In the genomic region with DNA sequence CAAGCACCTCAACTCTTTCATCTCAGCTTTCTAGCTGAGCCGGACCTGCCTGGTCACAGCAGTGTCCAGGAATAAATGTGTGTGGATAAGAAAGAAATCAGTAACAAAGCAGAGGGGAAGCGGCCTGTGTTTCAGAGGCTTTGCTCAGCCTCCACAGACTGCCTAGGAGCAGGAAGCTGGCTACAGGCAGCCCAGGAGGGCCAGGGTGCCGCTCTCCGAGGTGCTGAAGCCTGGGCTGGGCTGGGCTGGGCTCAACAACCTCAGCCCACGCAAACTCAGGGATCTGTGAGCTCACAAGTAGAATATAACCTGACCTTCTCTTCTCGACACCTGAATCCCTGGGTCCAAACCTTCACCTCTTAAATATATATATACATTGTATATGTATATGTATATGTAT, we compare ENCODE assay signal across 9 mouse cellular contexts. TPM values are rescaled to one million over a fixed set of nuclear protein-coding genes. Genes with fewer than 3 reads are reported as not detected.
DNase-seq lines count a peak whose midpoint lies in the region; ATAC-seq and TF ChIP-seq lines count a peak whose summit lies in the region.
"Had no signal": no experiment of that assay in that cellular context is flagged by ENCODE, and none has a peak within 500 bp of the region (broad histone marks: within the 10 kb centered on the region; RNA-seq: fewer than 3 reads in every experiment).

No protein-coding gene starts in this region.

- TF ChIP-seq POLR2A in CH12.LX (IDR thresholded peaks at IDR 0.05; ENCODE audit: low read depth, low read length) = no peak
- TF ChIP-seq POLR2A in myocyte (IDR thresholded peaks at IDR 0.05; ENCODE audit: insufficient read length, low read depth) = no peak

- no peak overlapping the region for H3ac ChIP-seq in myocyte (ENCODE audit: control insufficient read depth, insufficient read length)

- no peak overlapping the region for H3K27ac ChIP-seq in forebrain, embryonic 14.5 days (ENCODE audit: low read depth, low read length)
- H3K27ac ChIP-seq in forebrain, postnatal 0 days (ENCODE audit: low read depth, low read length) = no peak overlapping the region
- no peak overlapping the region for H3K27ac ChIP-seq in CH12.LX (ENCODE audit: insufficient read depth, low read depth)
- H3K27ac ChIP-seq in kidney, postnatal 0 days = no peak overlapping the region
- no peak overlapping the region for H3K27ac ChIP-seq in left cerebral cortex, adult 2 months

- peak; percentile 31 for DNase-seq in forebrain, embryonic 14.5 days (ENCODE audit: low spot score)
- no peak for DNase-seq in forebrain, postnatal 0 days
- DNase-seq in CH12.LX (ENCODE audit: extremely low read depth) = peak; percentile 40
- DNase-seq in embryo, embryonic 9.5 days (ENCODE audit: extremely low spot score) = peak; percentile 66
- peak; percentile 82 for DNase-seq in kidney, postnatal 0 days (ENCODE audit: low spot score)
- no peak for DNase-seq in natural killer cell, adult 2 months (ENCODE audit: low spot score in 2 of 2)
- DNase-seq in left cerebral cortex, adult 2 months (ENCODE audit: extremely low spot score in 1 of 2, low spot score in 2 of 2) = no peak

- dilution Hi-C loops in CH12.LX (cut with MboI; ENCODE audit: extremely low pct_ligation_motif_present, extremely low pct_unique_long_range_greater_than_20kb, low sequenced_read_pairs) = no loop called here

- no peak for ATAC-seq in forebrain, embryonic 14.5 days
- ATAC-seq in forebrain, postnatal 0 days = no peak
- 0 out of 2 replicates have a peak, but pooled peaks have one; percentile 43 for ATAC-seq in kidney, postnatal 0 days (replicated peaks; ENCODE audit: low FRiP score, low read depth)
- ATAC-seq: Patski had no signal

- TF ChIP-seq CTCF in forebrain, postnatal 0 days (IDR thresholded peaks at IDR 0.05; ENCODE audit: low read depth) = no peak
- TF ChIP-seq CTCF in CH12.LX (conservative IDR thresholded peaks at IDR 0.05 in 1 of 2, IDR thresholded peaks at IDR 0.05 in 1 of 2; ENCODE audit: low read depth in 2 of 2, low read length in 2 of 2) = no peak
- TF ChIP-seq CTCF in kidney, postnatal 0 days (IDR thresholded peaks at IDR 0.05; ENCODE audit: low read depth) = no peak
- no peak for TF ChIP-seq CTCF in left cerebral cortex, adult 2 months (IDR thresholded peaks at IDR 0.05)

- no peak overlapping the region for H3K9ac ChIP-seq in forebrain, embryonic 14.5 days (ENCODE audit: low read length)
- no peak overlapping the region for H3K9ac ChIP-seq in forebrain, postnatal 0 days
- H3K9ac ChIP-seq in CH12.LX (ENCODE audit: insufficient read depth, low read depth) = no peak overlapping the region
- H3K9ac ChIP-seq in kidney, postnatal 0 days (ENCODE audit: low read depth, low read length) = no peak overlapping the region

- H3K4me2 ChIP-seq in forebrain, embryonic 14.5 days (ENCODE audit: low read length) = no peak overlapping the region
- H3K4me2 ChIP-seq in forebrain, postnatal 0 days (ENCODE audit: low read depth) = no peak overlapping the region
- H3K4me2 ChIP-seq in CH12.LX (ENCODE audit: insufficient read depth, low read depth, poor library complexity, severe bottlenecking) (no peak overlapping the region), myocyte (ENCODE audit: low read depth) (no peak overlapping the region)
- no peak overlapping the region for H3K4me2 ChIP-seq in kidney, postnatal 0 days (ENCODE audit: low read length)

- no peaks in the 10 kb centered on the region for H3K36me3 ChIP-seq in forebrain, embryonic 14.5 days (ENCODE audit: control insufficient read depth, insufficient read depth, low read length)
- no peaks in the 10 kb centered on the region for H3K36me3 ChIP-seq in forebrain, postnatal 0 days (ENCODE audit: insufficient read depth)
- H3K36me3 ChIP-seq in CH12.LX (replicated peaks in 1 of 2; ENCODE audit: control insufficient read depth in 1 of 2, insufficient read depth in 1 of 2, low read length in 1 of 2) (no peaks in the 10 kb centered on the region), myocyte (ENCODE audit: control insufficient read depth, insufficient read depth) (no peaks in the 10 kb centered on the region)
- no peaks in the 10 kb centered on the region for H3K36me3 ChIP-seq in kidney, postnatal 0 days (ENCODE audit: insufficient read depth, low read length)

- H3K27me3 ChIP-seq in forebrain, embryonic 14.5 days (replicated peaks; ENCODE audit: control insufficient read depth, insufficient read depth, low read length) = no peaks in the 10 kb centered on the region
- no peaks in the 10 kb centered on the region for H3K27me3 ChIP-seq in forebrain, postnatal 0 days (ENCODE audit: insufficient read depth, low read length)
- peaks cover 66% of the 10 kb centered on the region for H3K27me3 ChIP-seq in CH12.LX (replicated peaks)
- no peaks in the 10 kb centered on the region for H3K27me3 ChIP-seq in kidney, postnatal 0 days (ENCODE audit: insufficient read depth, low read length)
- peaks cover 38% of the 10 kb centered on the region for H3K27me3 ChIP-seq in myocyte (ENCODE audit: control insufficient read depth, insufficient read depth, insufficient read length)
- H3K27me3 ChIP-seq: Patski had no signal

- in situ Hi-C loops in CH12.LX (cut with MboI; ENCODE audit: low pct_ligation_motif_present, low pct_unique_long_range_greater_than_20kb, low sequenced_read_pairs) = no loop called here

- intact Hi-C loops in left cerebral cortex, adult 2 months (cut with DNase I) = no loop called here

- no peaks in the 10 kb centered on the region for H3K79me2 ChIP-seq in CH12.LX (replicated peaks; ENCODE audit: control insufficient read depth, extremely low read depth, insufficient read depth, poor library complexity, severe bottlenecking)
- no peaks in the 10 kb centered on the region for H3K79me2 ChIP-seq in myocyte (ENCODE audit: control insufficient read depth, insufficient read depth)

- no peak overlapping the region for H3K4me3 ChIP-seq in forebrain, embryonic 14.5 days (ENCODE audit: low read depth, low read length)
- no peak overlapping the region for H3K4me3 ChIP-seq in forebrain, postnatal 0 days (ENCODE audit: low read depth, low read length)
- H3K4me3 ChIP-seq in CH12.LX (replicated peaks in 1 of 3; ENCODE audit: low read depth in 2 of 3, low read length in 2 of 3, poor library complexity in 1 of 3) = no peak overlapping the region
- H3K4me3 ChIP-seq in kidney, postnatal 0 days (replicated peaks; ENCODE audit: low read depth, low read length) = no peak overlapping the region
- no peak overlapping the region for H3K4me3 ChIP-seq in myocyte
- H3K4me3 ChIP-seq in left cerebral cortex, adult 2 months = no peak overlapping the region

- no peaks in the 10 kb centered on the region for H3K4me1 ChIP-seq in forebrain, embryonic 14.5 days (ENCODE audit: control insufficient read depth, insufficient read depth, low read length)
- no peaks in the 10 kb centered on the region for H3K4me1 ChIP-seq in forebrain, postnatal 0 days (ENCODE audit: insufficient read depth)
- H3K4me1 ChIP-seq in CH12.LX (ENCODE audit: control insufficient read depth in 1 of 2, insufficient read depth in 2 of 2) = peaks cover 0 to 11% of the 10 kb centered on the region in 2 experiments; a peak in 2 of 4 replicates
- H3K4me1 ChIP-seq in kidney, postnatal 0 days (replicated peaks; ENCODE audit: insufficient read depth, low read length) = no peaks in the 10 kb centered on the region

- H3K9me3 ChIP-seq in forebrain, embryonic 14.5 days (replicated peaks; ENCODE audit: control insufficient read depth, low read length) = no peaks in the 10 kb centered on the region
- no peaks in the 10 kb centered on the region for H3K9me3 ChIP-seq in forebrain, postnatal 0 days (ENCODE audit: low read length)
- H3K9me3 ChIP-seq in CH12.LX (replicated peaks; ENCODE audit: low read length) = no peaks in the 10 kb centered on the region
- no peaks in the 10 kb centered on the region for H3K9me3 ChIP-seq in kidney, postnatal 0 days (replicated peaks; ENCODE audit: low read length)

- no peak for TF ChIP-seq EP300 in CH12.LX (IDR thresholded peaks at IDR 0.05; ENCODE audit: low read length)

- TF ChIP-seq RAD21 in CH12.LX (IDR thresholded peaks at IDR 0.05; ENCODE audit: low read depth, low read length) = no peak

- 31% methylated on average over 6 of the region's 6 CpGs for WGBS in forebrain, embryonic 14.5 days
- 33% methylated on average over 6 of the region's 6 CpGs for WGBS in forebrain, postnatal 0 days
- WGBS in kidney, postnatal 0 days = 17% methylated on average over 6 of the region's 6 CpGs

TF ChIP-seq in CH12.LX, 34 proteins besides CTCF, POLR2A, EP300 and RAD21 (continues in another document):
- TF ChIP-seq MXI1 (IDR thresholded peaks at IDR 0.05; ENCODE audit: low read depth, low read length) (no peak), MEF2A (IDR thresholded peaks at IDR 0.05; ENCODE audit: borderline replicate concordance, low read depth, low read length) (no peak), MYC (IDR thresholded peaks at IDR 0.05; ENCODE audit: low read depth, low read length) (no peak), USF2 (conservative IDR thresholded peaks at IDR 0.05; ENCODE audit: low read depth, low read length) (no peak), TCF12 (IDR thresholded peaks at IDR 0.05; ENCODE audit: low read depth, low read length) (no peak), ELF1 (IDR thresholded peaks at IDR 0.05; ENCODE audit: low read depth, low read length) (no peak), IRF4 (IDR thresholded peaks at IDR 0.05; ENCODE audit: low read depth, low read length) (no peak), HCFC1 (IDR thresholded peaks at IDR 0.05; ENCODE audit: low read depth, low read length) (no peak)

TF ChIP-seq in myocyte, 11 proteins besides CTCF, POLR2A, EP300 and RAD21:
- TF ChIP-seq REST (IDR thresholded peaks at IDR 0.05; ENCODE audit: insufficient read depth, insufficient read length) (peak; percentile 92), MYOG (IDR thresholded peaks at IDR 0.05; ENCODE audit: control insufficient read depth in 1 of 3, insufficient read depth in 1 of 3, insufficient read length in 2 of 3, low read depth in 2 of 3) (no peak), E2F4 (IDR thresholded peaks at IDR 0.05; ENCODE audit: insufficient read depth) (no peak)

RNA-seq across cellular contexts. Expression of gene Grm4, which starts 54.6 kb away (rescaled TPM):
- polyA plus RNA-seq in forebrain, embryonic 14.5 days (2014; fragmentation: Nextera tagmentation; extraction: Ambion mirVana) = 2.0 and 2.4 TPM in 2 replicates
- 13.1 and 14.5 TPM in 2 replicates for total RNA-seq in forebrain, postnatal 0 days (2014; rRNA removed)
- polyA plus RNA-seq in forebrain, postnatal 0 days (2015; fragmentation: Nextera tagmentation; extraction: Ambion mirVana) = 3.2 and 5.5 TPM in 2 replicates
- total RNA-seq in CH12.LX (2012; rRNA removed) = not detected in 2 replicates
- total RNA-seq in CH12.LX (2014; rRNA removed) = not detected in 2 replicates
- polyA plus RNA-seq in CH12.LX (2012; ENCODE audit: insufficient read length, low read depth) = not detected in 2 replicates
- 1.1 and 1.3 TPM in 2 replicates for polyA plus RNA-seq in kidney, postnatal 0 days (2015; fragmentation: Nextera tagmentation; extraction: Ambion mirVana)
- polyA plus RNA-seq in myocyte (2012; fragmentation: generic; extraction: Trizol) = not detected
- 10 to 100 TPM; 19.9 to 29.7 TPM for total RNA-seq in left cerebral cortex, adult 2 months (2021)

Comparison
In these comparisons a context has a peak if more than half of its experiments do, and no peak if none do; other contexts are left out.
1. DNase-seq: peak in forebrain, embryonic 14.5 days (single experiment), CH12.LX (single experiment), embryo, embryonic 9.5 days (single experiment) and kidney, postnatal 0 days (single experiment); none in forebrain, postnatal 0 days (single experiment), natural killer cell, adult 2 months (0 of 2) and left cerebral cortex, adult 2 months (0 of 2).